Mouse (Mus musculus) retina, postnatal 7 days (tissue): Measurements from ENCODE around the gene Kat2b.
"Not testable (repeated sequence)": the region's sequence is repeated elsewhere in the genome, so short reads cannot be mapped to it uniquely, and the experiment has no call there.

ENCODE experiments used
- DNase-seq: peaks from one replicate; pipeline ENCODE4 v3.0.0-alpha.2; 2012; ENCODE audit warnings: low read depth, low spot score

The Kat2b gene

GRCm38 (mm10) chr17:53596941-53597790 lies 30.5 kb downstream of the Kat2b start:
- no peak for DNase-seq

GRCm38 (mm10) chr17:53598571-53598970 lies 31.9 kb downstream of the Kat2b start:
- no peak for DNase-seq

GRCm38 (mm10) chr17:53603236-53603635 lies 36.6 kb downstream of the Kat2b start:
- not testable (repeated sequence) for DNase-seq

GRCm38 (mm10) chr17:53606082-53606481 lies 39.4 kb downstream of the Kat2b start:
- not testable (repeated sequence) for DNase-seq

GRCm38 (mm10) chr17:53608924-53609323 lies 42.3 kb downstream of the Kat2b start:
- not testable (repeated sequence) for DNase-seq

DNA sequence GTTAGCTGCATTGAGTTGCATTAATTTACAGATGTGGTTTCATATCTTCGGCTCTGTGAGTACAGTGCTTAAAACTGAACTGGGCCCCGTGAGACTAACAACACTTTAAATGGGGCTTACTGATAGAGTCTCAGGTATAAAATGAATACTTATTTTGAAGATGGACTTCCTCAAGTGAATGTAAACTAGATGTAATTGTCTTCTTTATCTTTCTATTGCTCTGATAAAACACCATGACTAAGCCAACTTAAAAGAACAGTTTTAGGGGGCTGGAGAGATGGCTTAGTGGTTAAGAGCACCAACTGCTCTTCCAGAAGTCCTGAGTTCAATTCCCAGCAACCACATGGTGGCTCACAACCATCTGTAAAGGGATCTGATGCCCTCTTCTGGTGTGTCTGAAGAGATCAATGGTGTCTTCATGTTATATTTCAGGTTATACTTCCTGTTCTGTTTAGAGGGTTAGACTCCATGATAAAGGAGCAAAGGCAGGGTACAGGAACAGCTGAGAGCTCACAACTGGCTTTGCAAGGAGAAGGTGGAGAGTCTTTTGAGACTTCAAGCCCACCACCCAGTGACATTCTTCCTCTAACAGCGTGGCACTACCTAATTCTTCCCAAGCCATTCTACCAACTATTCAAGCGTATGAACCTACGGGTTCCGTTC lies 50.8 kb downstream of the Kat2b start:
- DNase-seq: no peak

- DNase-seq: no peak
Measured at GRCm38 (mm10) chr17:53618369-53618768, 51.7 kb downstream of the Kat2b start.

DNA sequence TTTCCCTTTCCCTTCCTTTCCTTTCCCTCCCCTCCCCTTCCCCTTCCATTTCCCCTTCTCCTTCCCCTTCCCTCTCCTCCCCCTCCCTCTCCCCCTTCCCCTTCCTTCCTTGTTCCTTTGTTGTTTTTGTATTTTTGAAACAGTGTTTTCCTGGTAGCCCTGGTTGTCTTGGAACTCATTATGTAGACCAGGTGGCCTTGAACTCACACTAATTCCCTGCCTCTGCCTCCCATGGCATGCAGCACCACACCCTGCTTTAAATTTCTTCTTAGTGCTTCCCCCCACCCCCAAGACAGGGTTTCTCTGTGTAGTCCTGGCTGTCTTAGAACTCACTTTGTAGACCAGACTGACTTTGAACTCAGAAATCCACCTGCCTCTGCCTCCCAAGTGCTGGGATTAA lies 52.7 kb downstream of the Kat2b start:
- no peak for DNase-seq

- no peak for DNase-seq
Measured at GRCm38 (mm10) chr17:53620611-53621010, 54.0 kb downstream of the Kat2b start.

DNA sequence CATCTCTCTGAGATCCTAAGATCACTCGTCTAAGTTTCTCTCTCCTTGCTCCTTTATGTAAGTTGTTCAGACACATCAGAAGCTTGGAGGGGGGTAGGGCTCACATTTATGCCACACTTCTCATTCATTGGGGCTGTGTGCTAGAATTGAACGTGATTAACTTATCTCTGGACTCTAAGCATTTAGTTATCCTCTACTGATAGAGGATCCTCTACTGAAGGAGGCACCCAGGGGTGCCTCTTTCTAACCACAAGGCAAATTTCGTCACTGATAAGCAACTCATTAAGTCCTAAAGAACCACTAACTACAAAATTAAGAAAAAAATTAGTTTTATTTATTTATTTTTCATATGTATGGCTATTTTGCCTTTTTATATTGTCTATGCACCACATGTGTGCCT lies 55.5 kb downstream of the Kat2b start:
- no peak for DNase-seq

DNA sequence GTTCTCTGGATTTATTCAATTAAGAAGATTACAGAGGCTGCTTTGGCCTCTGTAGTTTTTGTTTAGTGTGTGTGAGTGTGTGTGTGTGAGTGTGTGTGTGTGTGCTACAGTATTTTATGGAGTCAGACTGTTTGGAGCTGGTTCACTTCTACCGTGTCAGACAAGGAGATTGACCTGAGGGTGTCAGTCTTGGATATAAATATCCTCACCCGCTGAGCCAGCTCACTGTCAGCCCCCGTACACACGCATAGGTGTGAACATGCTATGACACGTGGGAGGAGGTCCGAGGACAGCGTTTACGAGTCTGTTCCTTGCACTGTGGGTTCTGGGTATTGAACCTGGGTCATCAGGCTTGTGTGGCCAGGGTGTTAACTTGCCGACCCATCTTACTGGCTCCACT lies 57.1 kb downstream of the Kat2b start:
- no peak for DNase-seq

GRCm38 (mm10) chr17:53626160-53626559 lies 59.5 kb downstream of the Kat2b start:
- DNase-seq: no peak

- DNase-seq: no peak
Measured at GRCm38 (mm10) chr17:53627497-53627896, 60.8 kb downstream of the Kat2b start.

DNA sequence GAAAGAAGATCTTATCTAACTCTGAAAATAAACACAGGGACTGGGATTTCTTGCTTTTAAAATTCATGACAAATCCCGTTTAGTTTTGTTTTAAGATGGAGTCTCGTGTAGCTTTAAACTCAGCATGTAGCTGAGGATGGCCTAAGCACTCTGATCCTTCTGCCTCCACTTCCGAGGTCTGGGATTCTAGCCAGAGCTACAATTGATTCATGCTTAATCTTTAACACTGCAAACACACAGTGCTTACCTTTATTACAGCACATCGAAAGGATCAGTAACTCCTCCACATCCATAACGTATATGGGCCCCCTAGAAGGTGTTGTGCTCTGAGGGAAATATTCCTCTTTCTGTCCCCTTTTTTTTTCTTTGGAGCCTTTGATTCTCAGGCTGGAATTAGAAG lies 61.5 kb downstream of the Kat2b start:
- DNase-seq: no peak

- no peak for DNase-seq
Measured at GRCm38 (mm10) chr17:53631344-53631743, 64.7 kb downstream of the Kat2b start.

DNA sequence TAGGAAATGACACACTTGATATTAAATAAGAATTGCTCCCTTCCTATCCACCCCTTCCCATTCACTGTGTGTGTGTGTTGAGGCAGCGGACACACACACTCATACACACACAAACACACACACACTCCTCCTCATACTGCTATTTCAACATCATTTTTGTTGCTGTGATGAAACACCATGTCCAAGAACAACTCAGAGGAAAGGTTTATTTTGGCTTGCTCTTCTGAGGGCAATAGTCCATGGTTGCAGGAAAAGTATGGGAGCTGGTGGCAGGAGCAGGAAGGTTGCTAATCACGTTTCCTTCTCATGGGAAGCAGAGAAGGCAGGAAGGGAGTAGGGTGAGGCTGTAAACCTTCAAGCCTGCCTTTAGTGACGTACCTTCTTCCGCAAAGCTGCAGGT lies 76.7 kb downstream of the Kat2b start:
- DNase-seq: no peak

- no peak for DNase-seq
Measured at GRCm38 (mm10) chr17:53650251-53650661, 83.6 kb downstream of the Kat2b start.

- no peak for DNase-seq
Measured at GRCm38 (mm10) chr17:53654596-53654995, 87.9 kb downstream of the Kat2b start.

DNA sequence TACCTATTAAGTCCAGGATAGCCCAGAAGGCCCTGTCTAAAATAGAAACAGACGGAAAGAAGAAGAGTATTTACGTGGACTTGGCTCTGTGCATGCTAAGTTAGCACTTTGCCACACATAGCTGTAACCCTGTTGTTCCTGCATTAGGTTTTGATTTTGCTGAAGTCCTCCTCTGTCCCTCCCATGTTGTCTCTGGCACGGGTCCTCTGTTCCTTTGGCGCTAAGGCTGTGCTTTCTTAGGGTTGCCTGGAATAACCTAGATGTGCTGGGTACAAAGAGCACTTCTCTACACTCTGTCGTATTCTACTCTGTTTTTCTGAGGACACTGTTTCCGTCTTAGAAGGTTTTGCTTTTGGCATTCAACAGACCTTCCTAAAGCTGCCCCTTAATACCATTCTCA lies 88.4 kb downstream of the Kat2b start:
- no peak for DNase-seq

DNA sequence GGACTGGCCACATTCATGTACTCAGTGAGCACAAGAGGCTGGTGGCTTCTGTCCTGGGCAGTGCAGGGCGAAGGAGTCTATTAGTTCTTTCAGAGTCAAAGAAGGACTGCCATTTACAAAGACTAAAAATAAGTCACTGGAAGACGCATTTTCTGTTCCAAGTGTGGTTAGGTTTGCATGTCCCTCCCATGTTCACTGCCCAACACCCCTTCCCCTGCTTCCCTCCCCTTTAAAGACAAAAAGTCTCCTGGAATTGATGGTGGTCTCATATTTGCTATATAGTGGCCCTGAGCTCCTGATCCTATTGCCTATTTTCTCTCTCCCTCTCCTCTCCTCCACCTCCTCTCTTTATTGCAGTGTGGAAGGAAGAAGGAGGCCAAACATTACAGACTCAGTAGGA lies 89.3 kb downstream of the Kat2b start:
- DNase-seq: no peak

DNA sequence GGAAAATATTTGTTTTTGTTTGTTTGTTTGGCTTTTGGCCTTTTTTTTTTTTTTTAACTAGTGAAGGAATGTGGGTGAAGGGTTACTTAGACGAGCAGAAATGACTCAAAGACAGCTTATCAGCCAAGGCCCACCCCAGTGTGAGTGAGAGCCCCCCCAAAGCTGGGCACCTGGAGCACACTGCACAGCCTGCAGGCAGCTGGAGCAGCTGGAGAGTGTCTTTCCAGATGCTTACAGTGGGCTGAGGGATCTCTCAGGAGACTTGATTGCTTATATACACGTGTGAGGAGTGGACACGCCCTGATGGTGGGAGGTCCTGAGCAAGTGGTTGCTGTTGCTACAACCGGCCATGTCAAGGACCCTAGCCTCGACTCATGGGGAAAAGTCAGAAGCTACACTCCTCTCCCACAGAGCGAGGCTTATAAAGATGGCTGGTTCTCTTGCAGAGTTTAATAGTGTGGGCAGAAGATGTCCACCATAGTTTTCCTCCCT lies 89.8 kb downstream of the Kat2b start:
- no peak for DNase-seq

DNA sequence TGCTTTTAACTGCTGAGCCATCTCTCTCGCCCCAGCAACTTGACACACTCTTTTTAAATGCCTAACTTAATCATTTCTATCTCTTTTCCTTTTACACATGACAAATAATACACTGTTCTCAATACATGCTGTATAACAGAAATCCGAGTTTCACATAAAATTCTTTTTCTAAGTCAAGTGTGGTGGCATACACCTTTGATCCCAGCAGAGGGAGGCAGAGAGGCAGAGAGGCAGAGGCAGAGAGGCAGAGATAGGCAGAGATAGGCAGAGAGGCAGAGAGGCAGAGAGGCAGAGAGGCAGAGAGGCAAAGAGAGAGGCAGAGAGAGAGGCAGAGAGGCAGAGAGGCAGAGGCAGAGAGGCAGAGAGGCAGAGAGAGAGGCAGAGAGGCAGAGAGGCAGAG lies 90.7 kb downstream of the Kat2b start:
- not testable (repeated sequence) for DNase-seq

GRCm38 (mm10) chr17:53658668-53659067 lies 92.0 kb downstream of the Kat2b start:
- no peak for DNase-seq
